21 mouse cellular contexts compared by ENCODE assay signal in genomic region chr19:41254584-41254983, GRCm38 (mm10). TPM values are rescaled to one million over a fixed set of nuclear protein-coding genes. Genes with fewer than 3 reads are reported as not detected.
"Had no signal": no experiment of that assay in that cellular context is flagged by ENCODE, and none has a peak within 500 bp of the region (broad histone marks: within the 10 kb centered on the region; RNA-seq: fewer than 3 reads in every experiment).

No protein-coding gene starts in this region.

- ATAC-seq: intestine, postnatal 0 days; liver, postnatal 0 days; midbrain, embryonic 15.5 days had no signal

- H3K27me3 ChIP-seq: limb, embryonic 12.5 days; limb, embryonic 15.5 days; midbrain, embryonic 12.5 days; midbrain, embryonic 15.5 days; neural tube, embryonic 12.5 days; neural tube, embryonic 15.5 days; stomach, embryonic 15.5 days had no signal

- H3K36me3 ChIP-seq: midbrain, embryonic 12.5 days; midbrain, embryonic 15.5 days; neural tube, embryonic 12.5 days; neural tube, embryonic 15.5 days; stomach, embryonic 15.5 days had no signal

- H3K4me3 ChIP-seq: limb, embryonic 12.5 days; limb, embryonic 15.5 days; midbrain, embryonic 12.5 days; midbrain, embryonic 15.5 days; neural tube, embryonic 12.5 days; neural tube, embryonic 15.5 days; stomach, embryonic 15.5 days had no signal

- H3K4me2 ChIP-seq: limb, embryonic 12.5 days; limb, embryonic 15.5 days; liver, embryonic 11.5 days; midbrain, embryonic 12.5 days; midbrain, embryonic 15.5 days; neural tube, embryonic 12.5 days; neural tube, embryonic 15.5 days; stomach, embryonic 15.5 days had no signal

- H3K4me1 ChIP-seq: midbrain, embryonic 12.5 days; neural tube, embryonic 12.5 days had no signal

- H3K9ac ChIP-seq: limb, embryonic 12.5 days; limb, embryonic 15.5 days; liver, embryonic 14.5 days; liver, postnatal 0 days; midbrain, embryonic 12.5 days; midbrain, embryonic 15.5 days; neural tube, embryonic 12.5 days; neural tube, embryonic 15.5 days; stomach, embryonic 15.5 days had no signal

- DNase-seq: kidney, adult 2 months; kidney, postnatal 4 days; left cerebral cortex, postnatal 4 days; liver, postnatal 0 days; right cerebral cortex, postnatal 14 days; right cerebral cortex, postnatal 4 days; thymus, postnatal 25 days had no signal

- H3K9me3 ChIP-seq: limb, embryonic 12.5 days; limb, embryonic 15.5 days; midbrain, embryonic 12.5 days; midbrain, embryonic 15.5 days; neural tube, embryonic 12.5 days; neural tube, embryonic 15.5 days; stomach, embryonic 15.5 days had no signal

- H3K27ac ChIP-seq: kidney, postnatal 0 days; limb, embryonic 12.5 days; limb, embryonic 15.5 days; liver, embryonic 14.5 days; midbrain, embryonic 12.5 days; midbrain, embryonic 15.5 days; neural tube, embryonic 12.5 days; neural tube, embryonic 15.5 days; stomach, embryonic 15.5 days had no signal

RNA-seq across cellular contexts. Expression of gene Tll2, which starts 47.9 kb away (rescaled TPM):
- total RNA-seq: megakaryocyte progenitor cell, adult 5-6 weeks had no signal
- polyA plus RNA-seq: intestine, embryonic 14.5 days; kidney, embryonic 14.5 days; kidney, postnatal 0 days; liver, embryonic 11.5 days; liver, embryonic 14.5 days; liver, postnatal 0 days had no signal
